Comparison of ENCODE assay signal across 8 mouse cellular contexts in genomic region chr3:69118827-69119226, GRCm38 (mm10). TPM values are rescaled to one million over a fixed set of nuclear protein-coding genes. Genes with fewer than 3 reads are reported as not detected.
DNase-seq lines count a peak whose midpoint lies in the region; ATAC-seq and TF ChIP-seq lines count a peak whose summit lies in the region.

No protein-coding gene starts in this region.

- TF ChIP-seq CTCF in forebrain, postnatal 0 days (IDR thresholded peaks at IDR 0.05; ENCODE audit: low read depth), result no peak

- no peaks in the 10 kb centered on the region for H3K27me3 ChIP-seq in forebrain, embryonic 14.5 days (replicated peaks; ENCODE audit: control insufficient read depth, insufficient read depth, low read length)
- no peaks in the 10 kb centered on the region for H3K27me3 ChIP-seq in forebrain, postnatal 0 days (ENCODE audit: insufficient read depth, low read length)
- H3K27me3 ChIP-seq in neural tube, embryonic 13.5 days, result no peaks in the 10 kb centered on the region

- H3K9me3 ChIP-seq in forebrain, embryonic 14.5 days (replicated peaks; ENCODE audit: control insufficient read depth, low read length), result no peaks in the 10 kb centered on the region
- no peaks in the 10 kb centered on the region for H3K9me3 ChIP-seq in forebrain, postnatal 0 days (ENCODE audit: low read length)
- H3K9me3 ChIP-seq in neural tube, embryonic 13.5 days, result no peaks in the 10 kb centered on the region

- H3K36me3 ChIP-seq in forebrain, embryonic 14.5 days (ENCODE audit: control insufficient read depth, insufficient read depth, low read length), result no peaks in the 10 kb centered on the region
- no peaks in the 10 kb centered on the region for H3K36me3 ChIP-seq in forebrain, postnatal 0 days (ENCODE audit: insufficient read depth)
- H3K36me3 ChIP-seq in neural tube, embryonic 13.5 days, result no peaks in the 10 kb centered on the region

- H3K4me3 ChIP-seq in forebrain, embryonic 14.5 days (ENCODE audit: low read depth, low read length), result no peak overlapping the region
- H3K4me3 ChIP-seq in forebrain, postnatal 0 days (ENCODE audit: low read depth, low read length), result no peak overlapping the region
- H3K4me3 ChIP-seq in neural tube, embryonic 13.5 days, result no peak overlapping the region

- H3K9ac ChIP-seq in forebrain, embryonic 14.5 days (ENCODE audit: low read length), result no peak overlapping the region
- no peak overlapping the region for H3K9ac ChIP-seq in forebrain, postnatal 0 days
- H3K9ac ChIP-seq in neural tube, embryonic 13.5 days, result no peak overlapping the region

- WGBS in forebrain, embryonic 14.5 days, result 60% methylated on average over 3 of the region's 3 CpGs
- 45% methylated on average over 3 of the region's 3 CpGs for WGBS in forebrain, postnatal 0 days
- 48% methylated on average over 3 of the region's 3 CpGs for WGBS in neural tube, embryonic 13.5 days

- peaks cover 6% of the 10 kb centered on the region for H3K4me1 ChIP-seq in forebrain, embryonic 14.5 days (ENCODE audit: control insufficient read depth, insufficient read depth, low read length)
- H3K4me1 ChIP-seq in forebrain, postnatal 0 days (ENCODE audit: insufficient read depth), result no peaks in the 10 kb centered on the region
- H3K4me1 ChIP-seq in neural tube, embryonic 13.5 days (replicated peaks), result peaks cover 29% of the 10 kb centered on the region

- no peak overlapping the region for H3K27ac ChIP-seq in forebrain, embryonic 14.5 days (ENCODE audit: low read depth, low read length)
- no peak overlapping the region for H3K27ac ChIP-seq in forebrain, postnatal 0 days (ENCODE audit: low read depth, low read length)
- H3K27ac ChIP-seq in neural tube, embryonic 13.5 days (replicated peaks), result no peak overlapping the region

- peak; percentile 19 for DNase-seq in forebrain, embryonic 14.5 days (ENCODE audit: low spot score)
- DNase-seq in forebrain, postnatal 0 days, result no peak
- no peak for DNase-seq in neural tube, embryonic 10.5 days (ENCODE audit: extremely low spot score, low spot score)
- DNase-seq in telencephalon, adult 2 months (ENCODE audit: low read depth, low spot score), result peak; percentile 6
- no peak for DNase-seq in spleen, postnatal 14 days (ENCODE audit: low spot score in 2 of 2)
- DNase-seq in thymus, postnatal 0 days (ENCODE audit: low spot score), result no peak

- H3K4me2 ChIP-seq in forebrain, embryonic 14.5 days (ENCODE audit: low read length), result no peak overlapping the region
- no peak overlapping the region for H3K4me2 ChIP-seq in forebrain, postnatal 0 days (ENCODE audit: low read depth)
- H3K4me2 ChIP-seq in neural tube, embryonic 13.5 days, result no peak overlapping the region

- ATAC-seq in forebrain, embryonic 14.5 days, result 0 out of 2 replicates have a peak, but pooled peaks have one; percentile 34
- ATAC-seq in forebrain, postnatal 0 days, result no peak
- ATAC-seq in neural tube, embryonic 13.5 days (ENCODE audit: low read depth), result peak; percentile 63; the same call in 1 of the 2 replicates
- 0 out of 2 replicates have a peak, but pooled peaks have one; percentile 50 for ATAC-seq in erythroid progenitor cell, adult 5-6 weeks (replicated peaks; ENCODE audit: low FRiP score, poor library complexity, severe bottlenecking)

RNA-seq across cellular contexts. Expression of gene Kpna4, which starts 8.1 kb away (rescaled TPM):
- 39.8 and 42.3 TPM in 2 replicates for polyA plus RNA-seq in forebrain, embryonic 14.5 days (2014; fragmentation: Nextera tagmentation; extraction: Ambion mirVana)
- 83.8 and 91.1 TPM in 2 replicates for total RNA-seq in forebrain, postnatal 0 days (2014; rRNA removed)
- polyA plus RNA-seq in forebrain, postnatal 0 days (2015; fragmentation: Nextera tagmentation; extraction: Ambion mirVana), result 26.3 and 32.7 TPM in 2 replicates
- polyA plus RNA-seq in neural tube, embryonic 13.5 days (2015; fragmentation: Nextera tagmentation; extraction: Ambion mirVana), result 31.8 and 35.0 TPM in 2 replicates
- total RNA-seq in erythroid progenitor cell, adult 5-6 weeks (2015; ENCODE audit: low replicate concordance), result 42.5 and 48.2 TPM in 2 replicates
- total RNA-seq in erythroid progenitor cell, adult 5-6 weeks (2017; ENCODE audit: low replicate concordance), result 35.3 and 46.0 TPM in 2 replicates
- polyA plus RNA-seq in thymus, postnatal 0 days (2015; fragmentation: Nextera tagmentation; extraction: Ambion mirVana), result 40.2 and 44.5 TPM in 2 replicates

Comparison
In these comparisons a context has a peak if more than half of its experiments do, and no peak if none do; other contexts are left out.
1. DNase-seq: peak in forebrain, embryonic 14.5 days (single experiment) and telencephalon, adult 2 months (single experiment); none in forebrain, postnatal 0 days (single experiment), neural tube, embryonic 10.5 days (single experiment), spleen, postnatal 14 days (0 of 2) and thymus, postnatal 0 days (single experiment).